Mouse (Mus musculus) stomach, postnatal 0 days (tissue): Measurements from ENCODE around the gene Ccnk. TPM values are rescaled to one million over a fixed set of nuclear protein-coding genes. Genes with fewer than 3 reads are reported as not detected.
A peak's percentile ranks its signal among the peaks of the same experiment; 100 is the strongest.

ENCODE experiments used
- ATAC-seq: fragments of 200-750 bp; cut with Nextera tagmentation; 2 replicates; pipeline ENCODE4 v1.8.0; 2017; ENCODE audit not compliant: low FRiP score, low TSS enrichment
- DNase-seq: peaks from one replicate; pipeline ENCODE4 v3.0.0-alpha.2; 2016; ENCODE audit warnings: low spot score
- H3K27ac ChIP-seq: fragments of 300-500 bp; sonication (generic); replicated peaks from 2 replicates; pipeline ENCODE4 v1.5.1; 2014; ENCODE audit warnings: mild to moderate bottlenecking, control low read depth
- H3K27me3 ChIP-seq: fragments of 300-500 bp; sonication (generic); 2 replicates; pipeline ENCODE4 v1.6.1; 2014; ENCODE audit warnings: low read length; ENCODE audit not compliant: control insufficient read depth, insufficient read depth
- H3K36me3 ChIP-seq: fragments of 300-500 bp; sonication (generic); 2 replicates; pipeline ENCODE4 v1.6.1; 2014; ENCODE audit warnings: low read length, mixed read lengths; ENCODE audit not compliant: control insufficient read depth, insufficient read depth
- H3K4me1 ChIP-seq: fragments of 300-500 bp; sonication (generic); replicated peaks from 2 replicates; pipeline ENCODE4 v1.6.1; 2014; ENCODE audit warnings: antibody characterized with exemption; ENCODE audit not compliant: control insufficient read depth, insufficient read depth
- H3K4me2 ChIP-seq: fragments of 300-500 bp; sonication (generic); replicated peaks from 2 replicates; pipeline ENCODE4 v1.6.1; 2014; ENCODE audit warnings: low read depth, mild to moderate bottlenecking, control low read depth, moderate library complexity
- H3K4me3 ChIP-seq: fragments of 300-500 bp; sonication (generic); 2 replicates; pipeline ENCODE4 v1.5.1; 2014; ENCODE audit warnings: low read depth, low read length, control low read depth
- H3K9ac ChIP-seq: fragments of 300-500 bp; sonication (generic); 2 replicates; pipeline ENCODE4 v1.6.1; 2014; ENCODE audit warnings: mild to moderate bottlenecking, low read length, control low read depth, mixed read lengths
- H3K9me3 ChIP-seq: fragments of 300-500 bp; sonication (generic); 2 replicates; pipeline ENCODE4 v1.6.1; 2016; ENCODE audit warnings: low read length; ENCODE audit not compliant: control insufficient read depth
- CTCF ChIP-seq: IDR thresholded peaks from 2 replicates; pipeline ENCODE4 v1.5.1; 2016; ENCODE audit warnings: antibody characterized with exemption, low read depth, mild to moderate bottlenecking, moderate library complexity
- EP300 ChIP-seq: optimal IDR thresholded peaks from 2 replicates; pipeline ENCODE3; 2016; ENCODE audit warnings: antibody characterized with exemption
- WGBS: fragments of 180-500 bp; shearing (Covaris S2); extraction: QIAGEN DNeasy Blood & Tissue Kit; methylation state at CpG from one replicate; pipeline ENCODE4 v1.1.7; 2014; 5-methylcytosine and 5-hydroxymethylcytosine counted together
- polyA plus RNA-seq: library from polyadenylated mRNA; unstranded; fragments of >200 nt; fragmentation: Nextera tagmentation; extraction: Ambion mirVana; gene quantifications from 2 replicates; pipeline ENCODE4 v1.2.1, GENCODE M21; 2015

The Ccnk gene
- polyA plus RNA-seq, 1 experiment from 2014 or later: 1.6 TPM

GRCm38 (mm10) chr12:108178331-108179245 is 791 bp upstream of the Ccnk start:
- TF ChIP-seq CTCF: peak; percentile 19; the same call in 1 of the 2 replicates
- TF ChIP-seq EP300: no peak
- Histone ChIP-seq H3K9me3 (no peaks in the 10 kb centered on the region), H3K9ac (peak overlapping the region; percentile 98), H3K4me1 (peaks cover 10% of the 10 kb centered on the region), H3K27me3 (no peaks in the 10 kb centered on the region), H3K36me3 (no peaks in the 10 kb centered on the region), H3K27ac (peak overlapping the region; percentile 98), H3K4me3 (peak overlapping the region; percentile 98), H3K4me2 (peak overlapping the region; percentile 88)
- ATAC-seq (peak; percentile 71), DNase-seq (peak; percentile 77)
- under 1% methylated on average over 83 of the region's 103 CpGs for WGBS

- no peaks in the 10 kb centered on the region for H3K36me3 ChIP-seq
- no peaks in the 10 kb centered on the region for H3K9me3 ChIP-seq
- peaks cover 10% of the 10 kb centered on the region for H3K4me1 ChIP-seq
- H3K4me2 ChIP-seq: peak within 1 kb of the TSS; percentile 88
- TF ChIP-seq EP300 (no peak), CTCF (no peak)
- peak within 1 kb of the TSS; percentile 98 for H3K27ac ChIP-seq
- ATAC-seq: no peak
- H3K4me3 ChIP-seq: peak within 1 kb of the TSS; percentile 98
- DNase-seq: no peak
- WGBS: 5% methylated on average over 4 of the region's 9 CpGs
- H3K9ac ChIP-seq: peak within 1 kb of the TSS; percentile 98
- H3K27me3 ChIP-seq: no peaks in the 10 kb centered on the region
Measured at GRCm38 (mm10) chr12:108179246-108179320, 296 bp upstream of the Ccnk start, which contains the start of gene Setd3. Setd3 (minus strand) TSS chr12:108179314.

- H3K27me3 ChIP-seq: no peaks in the 10 kb centered on the region
- no peaks in the 10 kb centered on the region for H3K9me3 ChIP-seq
- H3K27ac ChIP-seq: no peak overlapping the region
- no peak overlapping the region for H3K9ac ChIP-seq
- H3K4me2 ChIP-seq: no peak overlapping the region
- no peak overlapping the region for H3K4me3 ChIP-seq
- peaks cover 1% of the 10 kb centered on the region; the same call in 1 of the 2 replicates for H3K36me3 ChIP-seq
- whole genome bisulfite sequencing: 92% methylated on average over 6 of the region's 6 CpGs
- H3K4me1 ChIP-seq: peaks cover 10% of the 10 kb centered on the region
- DNase-seq (no peak), ATAC-seq (no peak)
- TF ChIP-seq EP300: no peak
- no peak for TF ChIP-seq CTCF
Measured at GRCm38 (mm10) chr12:108181716-108182115, 2.3 kb downstream of the Ccnk start.

GRCm38 (mm10) chr12:108187541-108188091 is 8.2 kb downstream of the Ccnk start:
- TF ChIP-seq EP300: no peak
- peak; percentile 25; the same call in 1 of the 2 replicates for TF ChIP-seq CTCF
- no peak overlapping the region for H3K4me2 ChIP-seq
- H3K9ac ChIP-seq: no peak overlapping the region
- no peaks in the 10 kb centered on the region for H3K9me3 ChIP-seq
- DNase-seq: no peak
- peaks cover 22% of the 10 kb centered on the region for H3K36me3 ChIP-seq
- no peak for ATAC-seq
- WGBS: 93% methylated on average over 6 of the region's 6 CpGs
- no peaks in the 10 kb centered on the region for H3K4me1 ChIP-seq
- H3K4me3 ChIP-seq: no peak overlapping the region
- H3K27me3 ChIP-seq: no peaks in the 10 kb centered on the region
- no peak overlapping the region for H3K27ac ChIP-seq

GRCm38 (mm10) chr12:108193878-108194277 is 14.5 kb downstream of the Ccnk start:
- Histone ChIP-seq H3K4me2 (no peak overlapping the region), H3K27me3 (no peaks in the 10 kb centered on the region), H3K27ac (no peak overlapping the region), H3K9ac (no peak overlapping the region), H3K9me3 (no peaks in the 10 kb centered on the region), H3K4me3 (no peak overlapping the region), H3K4me1 (no peaks in the 10 kb centered on the region), H3K36me3 (peaks cover 37% of the 10 kb centered on the region)
- WGBS: 78% methylated on average over 5 of the region's 5 CpGs
- DNase-seq: no peak
- TF ChIP-seq CTCF: no peak
- no peak for TF ChIP-seq EP300
- peak; percentile 33; the same call in 1 of the 2 replicates for ATAC-seq

- H3K36me3 ChIP-seq: peaks cover 45% of the 10 kb centered on the region
- no peak overlapping the region for H3K27ac ChIP-seq
- no peak for TF ChIP-seq CTCF
- TF ChIP-seq EP300: no peak
Measured at GRCm38 (mm10) chr12:108195761-108196160, 16.4 kb downstream of the Ccnk start.

More at GRCm38 (mm10) chr12:108195761-108196160, 16.4 kb downstream of the Ccnk start:
- WGBS: 95% methylated on average over 11 of the region's 11 CpGs
- H3K4me2 ChIP-seq: no peak overlapping the region
- DNase-seq (no peak), ATAC-seq (no peak)
- H3K4me1 ChIP-seq: no peaks in the 10 kb centered on the region
- H3K9ac ChIP-seq: no peak overlapping the region
- no peaks in the 10 kb centered on the region for H3K9me3 ChIP-seq
- no peaks in the 10 kb centered on the region for H3K27me3 ChIP-seq
- H3K4me3 ChIP-seq: no peak overlapping the region
